Mouse (Mus musculus) lung, adult 2 months (tissue): Measurements from ENCODE around the gene Slc29a3.

Experiments used
- CTCF ChIP-seq: fragments of 200-500 bp; IDR thresholded peaks from 2 replicates; pipeline ENCODE4 v1.5.1; 2011; ENCODE audit warnings: mild to moderate bottlenecking, low read length, control low read depth; ENCODE audit not compliant: insufficient read depth
- POLR2A ChIP-seq: fragments of 200-500 bp; IDR thresholded peaks from 2 replicates; pipeline ENCODE4 v1.6.1; 2011; ENCODE audit warnings: low read depth, mild to moderate bottlenecking, control low read depth, low read length, borderline replicate concordance; ENCODE audit errors: extremely low read depth

GRCm38 (mm10) chr10:60778542-60778941 is 25.9 kb upstream of the Slc29a3 start:
- TF ChIP-seq POLR2A: no peak
- TF ChIP-seq CTCF: peak; percentile 43
